Mouse (Mus musculus): Measurements from ENCODE around the gene Gemin5.

DNA sequence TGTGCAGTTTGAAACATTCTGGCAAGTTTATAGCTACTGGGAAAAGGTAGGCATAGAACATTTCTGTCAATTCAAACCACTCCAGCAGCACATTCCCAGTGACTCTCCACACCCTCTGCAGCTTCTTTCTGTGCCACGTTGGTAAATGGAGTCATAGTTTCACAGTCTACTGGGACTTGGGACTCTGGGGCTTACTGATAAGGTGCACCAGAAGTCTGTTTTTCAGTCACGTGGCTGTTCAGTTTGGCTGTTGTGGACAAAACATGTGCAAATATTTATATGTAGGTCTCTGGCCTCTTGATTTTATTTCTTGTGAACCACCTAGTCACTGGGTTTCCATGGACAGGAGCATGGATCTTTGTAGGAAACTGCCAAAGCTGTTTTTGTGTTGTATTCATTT is 40.8 kb downstream of the Gemin5 start:
- TF ChIP-seq CTCF (IDR thresholded peaks at IDR 0.05; ENCODE audit: low read depth, low read length) (no peak), GATA2 (IDR thresholded peaks at IDR 0.05; ENCODE audit: borderline replicate concordance, low read depth, low read length) (no peak), POLR2AphosphoS5 (IDR thresholded peaks at IDR 0.05; ENCODE audit: insufficient replicate concordance, low read depth, low read length) (no peak)

Data from G1E (cell line).